Mouse (Mus musculus) intestine, postnatal 0 days (tissue): Measurements from ENCODE around the gene Rnase2b. TPM values are rescaled to one million over a fixed set of nuclear protein-coding genes. Genes with fewer than 3 reads are reported as not detected.
"Not testable (repeated sequence)": the region's sequence is repeated elsewhere in the genome, so short reads cannot be mapped to it uniquely, and the experiment has no call there.

Source experiments
- ATAC-seq: fragments of 200-750 bp; cut with Nextera tagmentation; 2 replicates; pipeline ENCODE4 v1.8.0; 2017; ENCODE audit warnings: mild to moderate bottlenecking, moderate TSS enrichment, moderate library complexity
- H3K27ac ChIP-seq: fragments of 300-500 bp; sonication (generic); 2 replicates; pipeline ENCODE4 v1.5.1; 2014; ENCODE audit warnings: mild to moderate bottlenecking, low read depth, low read length, moderate library complexity
- H3K27me3 ChIP-seq: fragments of 300-500 bp; sonication (generic); replicated peaks from 2 replicates; pipeline ENCODE4 v1.6.1; 2014; ENCODE audit warnings: low read length, mixed read lengths; ENCODE audit not compliant: control insufficient read depth, insufficient read depth
- H3K36me3 ChIP-seq: fragments of 300-500 bp; sonication (generic); 2 replicates; pipeline ENCODE4 v1.6.1; 2014; ENCODE audit warnings: mild to moderate bottlenecking, moderate library complexity; ENCODE audit not compliant: control insufficient read depth, insufficient read depth
- H3K4me1 ChIP-seq: fragments of 300-500 bp; sonication (generic); replicated peaks from 2 replicates; pipeline ENCODE4 v1.6.1; 2014; ENCODE audit warnings: antibody characterized with exemption, low read length, mixed read lengths; ENCODE audit not compliant: control insufficient read depth, insufficient read depth
- H3K4me2 ChIP-seq: fragments of 300-500 bp; sonication (generic); replicated peaks from 2 replicates; pipeline ENCODE4 v1.6.1; 2014; ENCODE audit warnings: low read depth, mild to moderate bottlenecking, moderate library complexity
- H3K4me3 ChIP-seq: fragments of 300-500 bp; sonication (generic); 2 replicates; pipeline ENCODE4 v1.5.1; 2014; ENCODE audit warnings: low read depth, low read length
- H3K9ac ChIP-seq: fragments of 300-500 bp; sonication (generic); 2 replicates; pipeline ENCODE4 v1.6.1; 2014; ENCODE audit warnings: mild to moderate bottlenecking, low read depth, low read length
- H3K9me3 ChIP-seq: fragments of 300-500 bp; sonication (generic); 2 replicates; pipeline ENCODE4 v1.6.1; 2016; ENCODE audit warnings: mixed run types; ENCODE audit not compliant: control insufficient read depth
- CTCF ChIP-seq: sonication (generic); IDR thresholded peaks from 2 replicates; pipeline ENCODE4 v1.5.1; 2016; ENCODE audit warnings: low read depth, mild to moderate bottlenecking, control low read depth, antibody characterized with exemption, moderate library complexity
- WGBS: fragments of 180-500 bp; shearing (Covaris S2); extraction: QIAGEN DNeasy Blood & Tissue Kit; methylation state at CpG from one replicate; pipeline ENCODE4 v1.1.7; 2014; 5-methylcytosine and 5-hydroxymethylcytosine counted together
- polyA plus RNA-seq: library from polyadenylated mRNA; unstranded; fragments of >200 nt; fragmentation: Nextera tagmentation; extraction: Ambion mirVana; gene quantifications from 2 replicates; pipeline ENCODE4 v1.2.1, GENCODE M21; 2015

Rnase2b gene
- polyA plus RNA-seq, 1 experiment from 2014 or later = not detected

- Histone ChIP-seq H3K9me3 (no peaks in the 10 kb centered on the region), H3K4me1 (no peaks in the 10 kb centered on the region), H3K27me3 (no peaks in the 10 kb centered on the region), H3K4me3 (no peak overlapping the region), H3K9ac (no peak overlapping the region), H3K36me3 (no peaks in the 10 kb centered on the region), H3K4me2 (no peak overlapping the region), H3K27ac (no peak overlapping the region)
- ATAC-seq = no peak
- 93% methylated on average over 1 of the region's 1 CpGs for WGBS
- no peak for TF ChIP-seq CTCF
These were observed 3.4 kb downstream of the Rnase2b start for GRCm38 (mm10) chr14:51165435-51165834.

- no peak for TF ChIP-seq CTCF
- no peak overlapping the region for H3K4me2 ChIP-seq
- ATAC-seq = no peak
- H3K4me1 ChIP-seq = no peaks in the 10 kb centered on the region
- no peak overlapping the region for H3K9ac ChIP-seq
- no peaks in the 10 kb centered on the region for H3K27me3 ChIP-seq
- no peak overlapping the region for H3K4me3 ChIP-seq
- no peak overlapping the region for H3K27ac ChIP-seq
- no peaks in the 10 kb centered on the region for H3K36me3 ChIP-seq
- H3K9me3 ChIP-seq = no peaks in the 10 kb centered on the region
These were observed 4.0 kb downstream of the Rnase2b start for GRCm38 (mm10) chr14:51166068-51166467.

GRCm38 (mm10) chr14:51172095-51172865 lies 10.2 kb downstream of the Rnase2b start:
- not testable (repeated sequence) for H3K9ac ChIP-seq, H3K27ac ChIP-seq, H3K27me3 ChIP-seq, H3K36me3 ChIP-seq, H3K4me2 ChIP-seq, H3K9me3 ChIP-seq, H3K4me3 ChIP-seq, H3K4me1 ChIP-seq, ATAC-seq
- TF ChIP-seq CTCF = peak; percentile 76
- WGBS = 44% methylated on average over 9 of the region's 9 CpGs

- not testable (repeated sequence) for H3K36me3 ChIP-seq, ATAC-seq, H3K27ac ChIP-seq
These were observed 10.9 kb downstream of the Rnase2b start for GRCm38 (mm10) chr14:51172947-51173346.

GRCm38 (mm10) chr14:51173843-51174242 lies 11.8 kb downstream of the Rnase2b start:
- Histone ChIP-seq H3K4me3 (no peak overlapping the region), H3K9ac (no peak overlapping the region), H3K27ac (no peak overlapping the region), H3K9me3 (no peaks in the 10 kb centered on the region), H3K4me2 (no peak overlapping the region), H3K27me3 (no peaks in the 10 kb centered on the region), H3K4me1 (no peaks in the 10 kb centered on the region), H3K36me3 (no peaks in the 10 kb centered on the region)
- ATAC-seq = 0 out of 2 replicates have a peak, but pooled peaks have one; percentile 43
- 60% methylated on average over 4 of the region's 4 CpGs for WGBS
- no peak for TF ChIP-seq CTCF

More at GRCm38 (mm10) chr14:51172947-51173346, 10.9 kb downstream of the Rnase2b start:
- H3K27me3 ChIP-seq, H3K4me3 ChIP-seq, H3K4me2 ChIP-seq, H3K9ac ChIP-seq, H3K4me1 ChIP-seq, H3K9me3 ChIP-seq: not testable (repeated sequence)
- 67% methylated on average over 4 of the region's 4 CpGs for WGBS

- 73% methylated on average over 2 of the region's 2 CpGs for WGBS
- not testable (repeated sequence) for H3K4me2 ChIP-seq, H3K36me3 ChIP-seq, H3K9me3 ChIP-seq, H3K27me3 ChIP-seq, H3K4me1 ChIP-seq, H3K9ac ChIP-seq, ATAC-seq, H3K27ac ChIP-seq, H3K4me3 ChIP-seq
These were observed 19.0 kb downstream of the Rnase2b start for GRCm38 (mm10) chr14:51181051-51181450.
